Mouse (Mus musculus) CH12.LX (cell line): ENCODE results near the gene Rgl2. TPM values are rescaled to one million over a fixed set of nuclear protein-coding genes. Genes with fewer than 3 reads are reported as not detected.
A peak's percentile ranks its signal among the peaks of the same experiment; 100 is the strongest.

Experiments
- DNase-seq: peaks from one replicate; pipeline ENCODE4 v3.0.0-alpha.2; 2013; ENCODE audit errors: extremely low read depth
- H3K27ac ChIP-seq: 2 replicates; pipeline ENCODE4 v1.5.1; 2012; ENCODE audit warnings: low read depth, mild to moderate bottlenecking, control low read depth, moderate library complexity; ENCODE audit not compliant: insufficient read depth
- H3K27me3 ChIP-seq: replicated peaks from 2 replicates; pipeline ENCODE3; 2012; ENCODE audit warnings: inconsistent platforms
- H3K36me3 ChIP-seq, 2 experiments: replicated peaks in 1 of 2; 2 replicates each; pipeline versions ENCODE3 to v1.6.1; 2012; ENCODE audit warnings: inconsistent platforms in 1 of 2, low read length in 1 of 2, mild to moderate bottlenecking in 1 of 2, mixed read lengths in 1 of 2, moderate library complexity in 1 of 2; ENCODE audit not compliant: control insufficient read depth in 1 of 2, insufficient read depth in 1 of 2
- H3K4me1 ChIP-seq, 2 experiments: 2 replicates each; pipeline ENCODE4 v1.6.1; 2012; ENCODE audit warnings: inconsistent platforms in 1 of 2, moderate library complexity in 1 of 2; ENCODE audit not compliant: insufficient read depth in 2 of 2, control insufficient read depth in 1 of 2
- H3K4me2 ChIP-seq: 2 replicates; pipeline ENCODE4 v1.6.1; 2012; ENCODE audit warnings: low read depth, mild to moderate bottlenecking, control low read depth; ENCODE audit not compliant: poor library complexity, insufficient read depth, severe bottlenecking
- H3K4me3 ChIP-seq, 3 experiments: fragments of 150-350 bp in 1 of 3; sonication (generic) in 1 of 3; replicated peaks in 1 of 3; 2 replicates each; pipeline versions ENCODE3 to v1.5.1; 2011 to 2012; ENCODE audit warnings: low read depth in 2 of 3, low read length in 2 of 3, mild to moderate bottlenecking in 2 of 3, moderate library complexity in 2 of 3, control low read depth in 1 of 3, improper control_type of control experiment in 1 of 3, inconsistent platforms in 1 of 3, mixed read lengths in 1 of 3; ENCODE audit not compliant: poor library complexity in 1 of 3
- H3K79me2 ChIP-seq: replicated peaks from 2 replicates; pipeline ENCODE4 v1.6.1; 2012; ENCODE audit warnings: mild to moderate bottlenecking, moderate library complexity; ENCODE audit not compliant: control insufficient read depth, poor library complexity, insufficient read depth, severe bottlenecking; ENCODE audit errors: extremely low read depth
- H3K9ac ChIP-seq: 2 replicates; pipeline ENCODE4 v1.6.1; 2012; ENCODE audit warnings: low read depth, mild to moderate bottlenecking, control low read depth, moderate library complexity; ENCODE audit not compliant: insufficient read depth
- H3K9me3 ChIP-seq: replicated peaks from 2 replicates; pipeline ENCODE3; 2012; ENCODE audit warnings: low read length, inconsistent platforms, mixed read lengths
- BHLHE40 ChIP-seq: IDR thresholded peaks from 2 replicates; pipeline ENCODE4 v1.6.1; 2011; ENCODE audit warnings: mild to moderate bottlenecking, low read depth, low read length, improper control_type of control experiment
- CHD2 ChIP-seq: IDR thresholded peaks from 2 replicates; pipeline ENCODE4 v1.6.1; 2011; ENCODE audit warnings: low read length, improper control_type of control experiment
- E2F4 ChIP-seq: IDR thresholded peaks from 2 replicates; pipeline ENCODE4 v1.6.1; 2011; ENCODE audit warnings: low read depth, low read length, improper control_type of control experiment; ENCODE audit not compliant: insufficient replicate concordance
- ETS1 ChIP-seq: conservative IDR thresholded peaks from 2 replicates; pipeline ENCODE4 v1.6.1; 2012; ENCODE audit warnings: low read depth, mild to moderate bottlenecking, inconsistent platforms, low read length, improper control_type of control experiment, moderate library complexity
- HCFC1 ChIP-seq: IDR thresholded peaks from 2 replicates; pipeline ENCODE4 v1.6.1; 2012; ENCODE audit warnings: low read depth, mild to moderate bottlenecking, inconsistent platforms, low read length, improper control_type of control experiment
- IRF4 ChIP-seq: IDR thresholded peaks from 2 replicates; pipeline ENCODE4 v1.6.1; 2014; ENCODE audit warnings: low read depth, mild to moderate bottlenecking, inconsistent platforms, low read length, improper control_type of control experiment
- JUN ChIP-seq: IDR thresholded peaks from 2 replicates; pipeline ENCODE4 v1.6.1; 2011; ENCODE audit warnings: low read depth, mild to moderate bottlenecking, low read length, improper control_type of control experiment, moderate library complexity; ENCODE audit not compliant: insufficient read depth
- MAX ChIP-seq: IDR thresholded peaks from 2 replicates; pipeline ENCODE4 v1.6.1; 2011; ENCODE audit warnings: low read length, improper control_type of control experiment
- MAZ ChIP-seq: IDR thresholded peaks from 2 replicates; pipeline ENCODE4 v1.6.1; 2012; ENCODE audit warnings: low read depth, mild to moderate bottlenecking, inconsistent platforms, low read length, improper control_type of control experiment, moderate library complexity
- MEF2A ChIP-seq: IDR thresholded peaks from 2 replicates; pipeline ENCODE4 v1.6.1; 2014; ENCODE audit warnings: low read depth, mild to moderate bottlenecking, inconsistent platforms, low read length, improper control_type of control experiment, borderline replicate concordance
- MYC ChIP-seq: IDR thresholded peaks from 2 replicates; pipeline ENCODE4 v1.6.1; 2011; ENCODE audit warnings: low read depth, mild to moderate bottlenecking, improper control_type of control experiment, low read length
- NELFE ChIP-seq: IDR thresholded peaks from 2 replicates; pipeline ENCODE4 v1.6.1; 2011; ENCODE audit warnings: low read depth, low read length, improper control_type of control experiment
- NRF1 ChIP-seq: IDR thresholded peaks from 2 replicates; pipeline ENCODE4 v1.6.1; 2014; ENCODE audit warnings: low read depth, mild to moderate bottlenecking, inconsistent platforms, low read length, improper control_type of control experiment, moderate library complexity
- PAX5 ChIP-seq: IDR thresholded peaks from 2 replicates; pipeline ENCODE4 v1.6.1; 2012; ENCODE audit warnings: low read length, inconsistent platforms, mixed read lengths
- POLR2AphosphoS2 ChIP-seq: IDR thresholded peaks from 2 replicates; pipeline ENCODE4 v1.6.1; 2011; ENCODE audit warnings: low read depth, low read length, improper control_type of control experiment
- SIN3A ChIP-seq: IDR thresholded peaks from 2 replicates; pipeline ENCODE4 v1.6.1; 2012; ENCODE audit warnings: low read length, improper control_type of control experiment, inconsistent platforms
- TCF12 ChIP-seq: IDR thresholded peaks from 2 replicates; pipeline ENCODE4 v1.6.1; 2014; ENCODE audit warnings: low read depth, mild to moderate bottlenecking, inconsistent platforms, low read length, improper control_type of control experiment
- UBTF ChIP-seq: IDR thresholded peaks from 2 replicates; pipeline ENCODE4 v1.6.1; 2012; ENCODE audit warnings: low read depth, mild to moderate bottlenecking, inconsistent platforms, low read length, improper control_type of control experiment, moderate library complexity
- USF2 ChIP-seq: conservative IDR thresholded peaks from 2 replicates; pipeline ENCODE4 v1.6.1; 2011; ENCODE audit warnings: low read depth, low read length, improper control_type of control experiment
- ZC3H11A ChIP-seq: IDR thresholded peaks from 2 replicates; pipeline ENCODE4 v1.6.1; 2012; ENCODE audit warnings: low read depth, mild to moderate bottlenecking, inconsistent platforms, low read length, improper control_type of control experiment
- dilution Hi-C: fragments of 300-500 bp; cut with MboI; formaldehyde crosslinking; loops from 2 replicates; pipeline ENCODE4 v1.14.3; 2020; ENCODE audit warnings: low sequenced_read_pairs; ENCODE audit not compliant: extremely low pct_unique_long_range_greater_than_20kb, extremely low pct_ligation_motif_present
- in situ Hi-C: fragments of 300-500 bp; cut with MboI; formaldehyde crosslinking; loops from 3 replicates; pipeline ENCODE4 v1.14.3; 2019; ENCODE audit warnings: low sequenced_read_pairs, low pct_ligation_motif_present, low pct_unique_long_range_greater_than_20kb, mixed read lengths
- polyA plus RNA-seq: library from polyadenylated mRNA; unstranded; fragments of >175 nt; gene quantifications from 2 replicates; pipeline ENCODE4 v1.2.1, GENCODE M21; 2012; ENCODE audit warnings: low read depth; ENCODE audit not compliant: insufficient read length
- total RNA-seq, 2 experiments: library from RNA; depleted of rRNA; stranded (reverse); fragments of 300-350 nt in 1 of 2; fragments of >200 nt in 1 of 2; gene quantifications; 2 replicates each; pipeline ENCODE4 v1.2.3; 2012 to 2014

Gene Rgl2
- total and polyA plus RNA-seq, 3 experiments = 20.1 to 29.1 (median 25.6) TPM

- no peak for TF ChIP-seq SIN3A
- TF ChIP-seq TCF12 = no peak
- TF ChIP-seq MEF2A = no peak
- no peak for TF ChIP-seq ETS1
- no peak for TF ChIP-seq E2F4
- TF ChIP-seq MAX = no peak
- TF ChIP-seq PAX5 = no peak
- no peak for TF ChIP-seq JUN
- no peak for TF ChIP-seq HCFC1
- no peak for TF ChIP-seq NELFE
- TF ChIP-seq IRF4 = no peak
- TF ChIP-seq USF2 = no peak
- TF ChIP-seq NRF1 = no peak
- no peak for TF ChIP-seq ZC3H11A
- TF ChIP-seq UBTF = no peak
- no peak for TF ChIP-seq MAZ
- no peak for TF ChIP-seq POLR2AphosphoS2
- no peak for TF ChIP-seq CHD2
- no peak for TF ChIP-seq BHLHE40
- Histone ChIP-seq H3K9ac (no peak overlapping the region), H3K4me2 (no peak overlapping the region), H3K9me3 (no peaks in the 10 kb centered on the region), H3K27me3 (no peaks in the 10 kb centered on the region), H3K27ac (no peak overlapping the region), H3K4me3 (peak overlapping the region in 1 of 3 experiments; percentile 12), H3K36me3 (peaks cover 48 to 61% of the 10 kb centered on the region in 2 experiments), H3K4me1 (peaks cover 5 to 21% of the 10 kb centered on the region in 2 experiments), H3K79me2 (peaks cover 24% of the 10 kb centered on the region)
- DNase-seq = no peak
- in situ Hi-C loops (no loop called here), dilution Hi-C loops (no loop called here)
Observed at GRCm38 (mm10) chr17:33958451-33958850, 29.1 kb downstream of the Rgl2 start.

- Histone ChIP-seq H3K27ac (no peak overlapping the region), H3K4me3 (no peak overlapping the region), H3K9ac (no peak overlapping the region), H3K79me2 (peaks cover 20% of the 10 kb centered on the region), H3K36me3 (peaks cover 50 to 60% of the 10 kb centered on the region in 2 experiments), H3K4me2 (no peak overlapping the region), H3K9me3 (no peaks in the 10 kb centered on the region), H3K27me3 (no peaks in the 10 kb centered on the region), H3K4me1 (peaks cover 5 to 21% of the 10 kb centered on the region in 2 experiments)
- dilution Hi-C loops = no loop called here
- TF ChIP-seq MYC = no peak
- no peak for TF ChIP-seq MAZ
- in situ Hi-C loops = no loop called here
- DNase-seq = no peak
Observed at GRCm38 (mm10) chr17:33959135-33959534, 29.8 kb downstream of the Rgl2 start.
